Mouse (Mus musculus) right cerebral cortex, postnatal 36 days (tissue): Measurements from ENCODE around the gene Rps19.
"Not testable (repeated sequence)": the region's sequence is repeated elsewhere in the genome, so short reads cannot be mapped to it uniquely, and the experiment has no call there.

Experiments used
- DNase-seq, 2 experiments: peaks; one replicate each; pipeline ENCODE4 v3.0.0; 2022; ENCODE audit warnings: low spot score in 2 of 2, mixed read lengths in 1 of 2

Rps19 gene

DNA sequence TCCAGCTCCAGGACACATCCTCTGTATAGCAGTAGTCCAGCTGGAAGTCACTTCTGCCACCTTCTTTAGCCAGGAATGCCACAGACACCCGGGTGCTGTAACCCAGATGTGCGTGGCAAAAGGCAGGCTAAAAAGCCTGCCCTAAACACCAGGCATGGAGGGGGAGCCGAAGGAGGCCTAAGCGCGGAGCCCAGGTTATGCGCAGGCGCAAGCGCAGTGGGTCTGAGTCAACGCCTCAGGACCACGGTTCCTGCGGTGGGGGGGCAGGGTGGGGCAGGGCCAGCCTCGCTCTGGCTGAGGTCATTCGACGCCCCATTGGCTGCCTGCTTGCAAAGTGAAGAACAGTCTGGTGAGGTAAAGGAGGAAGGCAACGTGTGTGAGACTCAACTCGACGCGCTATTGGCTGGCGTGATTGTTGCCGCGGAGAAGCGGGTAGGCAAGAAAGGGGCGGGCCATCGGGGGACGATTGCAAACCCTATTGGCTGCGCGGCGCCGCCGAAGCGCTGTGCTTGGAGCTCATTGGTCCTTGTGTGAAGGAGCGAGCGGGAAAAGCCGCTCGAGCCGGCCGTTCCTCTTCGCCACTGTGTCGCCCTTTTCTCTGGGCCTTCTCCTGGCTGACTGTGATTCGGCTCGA is 14.5 kb upstream of the Rps19 start, which contains the start of the genes Lypd4 and Dmrtc2:
Gene Lypd4 (minus strand): TSS at position 410 of the 634 bp plus-strand sequence.
Gene Dmrtc2 (plus strand): TSS at position 526 of the 634 bp plus-strand sequence.
- no peak for DNase-seq

- no peak for DNase-seq
These were observed 6.6 kb upstream of the Rps19 start for GRCm38 (mm10) chr7:24877588-24877987.

DNA sequence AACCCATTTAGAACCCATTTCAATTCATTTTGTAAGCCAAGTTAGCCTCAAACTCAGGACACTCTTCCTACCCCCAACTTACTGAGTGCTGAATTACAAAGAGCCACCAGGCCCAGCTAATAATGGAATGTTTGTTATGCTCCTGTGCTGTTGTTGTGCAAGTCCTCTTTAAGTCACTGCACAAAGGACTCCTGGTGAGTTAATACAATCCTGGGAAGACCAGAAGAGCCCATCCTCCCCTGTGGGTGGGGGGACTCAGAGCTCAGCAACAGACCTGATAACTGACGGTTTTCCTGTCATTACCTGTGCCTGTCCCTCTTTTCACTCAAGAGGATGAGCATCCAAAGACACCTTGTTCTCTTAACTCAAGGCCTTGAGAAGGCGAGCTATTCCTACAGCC is 4.6 kb upstream of the Rps19 start:
- no peak for DNase-seq

GRCm38 (mm10) chr7:24882416-24883199 is 1.6 kb upstream of the Rps19 start:
- DNase-seq, result no peak

DNA sequence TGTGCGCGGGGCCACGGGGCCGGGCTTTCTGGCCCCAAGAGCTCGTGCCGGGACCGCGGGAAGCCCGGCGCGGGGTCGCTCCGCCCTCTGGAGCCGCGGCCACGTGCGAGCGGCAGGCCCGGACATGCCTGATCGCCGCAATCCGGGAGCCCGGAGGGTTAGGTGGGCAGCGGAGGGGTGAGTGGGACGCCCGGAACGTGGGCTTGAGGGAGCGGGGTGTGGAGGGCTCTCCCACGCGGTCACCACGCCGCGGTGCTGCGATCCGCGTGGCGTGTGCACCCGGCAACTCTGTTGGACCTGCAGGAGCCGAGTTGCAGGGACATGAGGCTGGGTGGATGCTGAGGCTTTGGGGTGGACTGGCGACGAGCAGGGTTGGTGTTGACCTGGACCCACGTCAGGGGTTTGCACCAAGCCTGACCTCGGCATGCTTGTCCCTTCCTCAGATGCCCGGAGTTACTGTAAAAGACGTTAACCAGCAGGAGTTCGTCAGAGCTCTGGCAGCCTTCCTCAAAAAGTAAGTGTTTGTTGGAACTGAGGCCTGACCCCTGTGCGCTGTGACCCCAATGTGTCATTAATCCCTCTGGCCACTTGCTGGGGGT is 621 bp downstream of the Rps19 start:
- DNase-seq, result no peak

DNA sequence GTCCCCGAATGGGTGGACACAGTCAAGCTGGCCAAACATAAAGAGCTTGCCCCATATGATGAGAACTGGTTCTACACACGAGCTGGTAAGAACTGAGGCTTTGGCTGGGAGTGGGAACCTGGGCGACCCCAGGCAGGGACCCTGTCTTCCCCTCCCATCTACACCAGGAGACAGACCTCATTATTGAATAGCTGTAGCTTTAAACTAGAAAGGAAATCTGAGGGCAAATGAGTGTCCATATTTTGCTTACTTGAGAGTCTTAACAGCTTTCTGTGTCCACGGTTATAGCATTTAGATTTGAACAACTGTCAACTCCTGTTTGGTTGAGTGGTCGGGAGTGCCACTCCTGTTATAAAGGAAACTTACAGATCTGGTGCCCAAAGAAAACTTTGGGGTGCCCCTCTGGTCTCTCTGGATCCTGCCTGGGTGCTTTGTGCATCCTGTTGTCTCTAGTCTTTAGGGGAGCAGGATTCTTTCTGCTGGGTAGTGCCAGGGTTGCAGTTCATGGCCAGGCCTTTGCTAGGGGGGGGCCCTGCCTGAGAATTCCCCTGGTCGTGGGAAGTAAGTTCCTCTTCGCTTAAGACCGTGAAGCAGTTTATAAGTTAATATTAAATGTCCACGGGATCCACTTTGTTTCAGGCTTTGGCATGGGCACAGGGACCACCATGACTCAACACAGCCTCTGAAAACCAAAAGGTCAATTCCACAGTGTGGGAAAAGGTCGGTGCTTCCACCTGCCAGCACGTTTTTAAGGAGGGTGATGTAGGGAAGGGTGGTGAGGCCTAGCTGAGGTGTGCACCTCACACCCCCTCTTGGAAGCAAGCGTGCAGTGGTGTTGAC is 1.5 kb downstream of the Rps19 start:
- no peak for DNase-seq

GRCm38 (mm10) chr7:24886308-24886633 is 2.1 kb downstream of the Rps19 start:
- no peak for DNase-seq

DNA sequence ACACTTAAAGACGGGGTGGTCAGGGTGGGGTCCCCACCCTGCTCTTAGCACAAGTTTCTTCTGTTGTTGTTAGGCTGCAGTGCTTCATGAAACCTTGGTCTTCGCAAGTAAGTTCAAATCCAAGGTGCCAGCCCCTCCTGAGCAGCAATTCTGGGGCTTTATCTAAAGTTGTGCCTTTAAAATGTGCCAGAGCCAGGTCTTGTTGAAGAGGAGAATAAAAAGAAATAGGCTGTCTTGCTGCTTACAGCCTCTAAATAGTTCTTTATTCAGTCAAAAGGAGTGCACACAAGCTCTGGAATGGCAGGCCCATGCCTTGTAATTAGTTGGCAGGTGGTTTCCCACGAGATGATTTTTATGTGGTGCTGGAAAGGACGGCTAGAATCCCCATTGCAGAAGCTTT is 2.9 kb downstream of the Rps19 start:
- DNase-seq, result no peak

- no peak for DNase-seq
These were observed 5.5 kb downstream of the Rps19 start for GRCm38 (mm10) chr7:24889431-24890220.

- peak; percentile 43 to 57 for DNase-seq
These were observed 6.4 kb downstream of the Rps19 start for GRCm38 (mm10) chr7:24890281-24891216.

GRCm38 (mm10) chr7:24891241-24892124 is 7.3 kb downstream of the Rps19 start:
- DNase-seq, result no peak

DNA sequence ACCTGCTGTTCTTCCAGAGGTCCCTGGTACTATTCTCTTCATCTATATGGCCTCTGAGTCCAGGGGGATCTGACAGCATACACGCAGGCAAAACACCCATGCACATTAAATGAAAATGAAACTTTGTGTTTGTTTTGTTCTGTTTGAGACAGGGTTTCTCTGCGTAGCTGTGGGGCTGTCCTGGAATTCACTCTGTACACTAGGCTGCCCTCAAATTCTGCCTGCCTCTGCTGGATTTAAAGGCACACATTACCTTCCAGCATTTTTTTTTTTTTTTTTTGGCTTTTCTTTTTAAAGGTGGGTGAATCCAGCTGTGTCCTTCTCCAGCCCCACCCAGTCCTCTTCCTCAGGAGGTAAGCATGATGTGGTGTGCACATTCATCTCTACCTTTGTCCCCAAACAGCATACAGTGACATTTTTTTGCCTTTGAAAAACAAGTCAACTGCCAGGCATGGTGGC is 8.0 kb downstream of the Rps19 start:
- no peak for DNase-seq

DNA sequence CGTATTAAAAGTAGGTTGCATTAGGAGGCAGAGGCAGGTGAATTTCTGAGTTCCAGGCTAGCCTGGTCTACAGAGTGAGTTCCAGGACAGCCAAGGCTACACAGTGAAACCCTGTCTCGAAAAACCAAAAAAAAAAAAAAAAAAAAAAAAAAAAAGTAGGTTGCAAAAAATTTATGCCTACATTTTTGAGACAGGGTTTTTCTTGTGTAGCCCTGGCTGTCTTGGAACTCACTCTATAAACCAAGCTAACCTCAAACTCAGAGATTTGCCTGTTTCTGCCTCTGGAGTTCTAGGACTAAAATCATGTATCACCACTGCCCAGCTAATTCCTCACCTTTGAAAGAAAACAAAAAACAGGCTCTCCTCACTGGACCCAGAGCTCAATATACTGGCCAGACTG is 11.6 kb downstream of the Rps19 start:
- DNase-seq, result not testable (repeated sequence)

DNA sequence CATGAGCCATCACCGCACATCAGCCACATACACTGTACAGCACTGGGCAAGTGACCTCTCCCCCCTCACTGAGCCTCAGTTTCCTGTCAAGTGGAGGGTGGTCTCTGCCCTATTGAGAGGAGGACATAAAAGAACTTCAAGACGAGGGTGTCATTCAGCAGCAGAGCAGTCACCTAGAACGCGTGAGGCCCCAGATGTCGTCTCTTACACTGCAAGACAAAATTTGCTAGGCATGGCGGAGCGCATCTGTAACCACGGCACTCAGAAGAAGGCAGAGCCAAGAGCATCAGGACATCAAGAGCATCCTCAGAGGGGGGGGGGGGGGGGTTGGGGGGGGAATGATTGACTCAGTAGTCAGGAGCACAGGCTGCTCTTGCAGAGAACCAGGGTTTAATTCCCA is 12.1 kb downstream of the Rps19 start:
- DNase-seq, result no peak

DNA sequence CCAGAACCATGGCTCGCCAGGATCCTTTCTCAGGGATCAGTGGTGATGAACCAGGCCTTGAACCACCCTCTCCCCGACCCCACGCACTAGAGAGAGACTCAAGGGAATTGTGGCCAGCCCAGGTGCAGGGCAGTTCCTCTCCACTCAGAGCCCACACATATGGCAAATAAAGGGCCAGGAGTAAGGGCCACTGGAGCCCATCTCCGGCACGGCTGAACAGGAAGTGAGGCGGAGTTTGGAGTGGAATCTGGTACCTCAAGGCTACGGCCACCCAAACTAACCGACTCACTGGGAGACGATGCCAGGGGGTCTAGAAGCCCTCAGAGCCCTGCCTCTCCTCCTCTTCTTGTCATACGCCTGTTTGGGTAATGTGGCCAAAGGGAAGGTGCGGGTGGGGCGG is 13.1 kb downstream of the Rps19 start, which contains the start of gene Cd79a:
Gene Cd79a (plus strand): TSS at position 158 of the 400 bp plus-strand sequence.
- DNase-seq, result no peak

DNA sequence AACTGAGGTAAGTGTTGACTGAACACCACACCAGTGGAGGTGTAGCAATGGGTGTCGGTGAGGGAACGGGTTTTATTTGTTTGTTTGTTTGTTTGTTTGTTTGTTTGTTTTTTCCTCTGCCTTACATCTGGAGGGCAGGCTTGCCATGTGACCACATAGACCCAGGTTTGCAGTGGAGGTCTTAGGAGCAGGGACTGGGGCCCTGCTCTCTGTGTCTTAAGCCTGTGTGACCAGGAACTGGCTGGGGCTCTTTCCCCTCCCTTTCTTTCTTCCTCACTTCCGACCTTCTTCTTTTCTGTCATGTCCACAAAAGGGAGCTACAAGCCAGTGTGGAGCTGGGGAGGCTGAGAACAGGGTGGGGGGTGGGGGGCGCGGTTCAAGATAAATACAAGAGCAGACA is 13.8 kb downstream of the Rps19 start:
- DNase-seq, result no peak

DNA sequence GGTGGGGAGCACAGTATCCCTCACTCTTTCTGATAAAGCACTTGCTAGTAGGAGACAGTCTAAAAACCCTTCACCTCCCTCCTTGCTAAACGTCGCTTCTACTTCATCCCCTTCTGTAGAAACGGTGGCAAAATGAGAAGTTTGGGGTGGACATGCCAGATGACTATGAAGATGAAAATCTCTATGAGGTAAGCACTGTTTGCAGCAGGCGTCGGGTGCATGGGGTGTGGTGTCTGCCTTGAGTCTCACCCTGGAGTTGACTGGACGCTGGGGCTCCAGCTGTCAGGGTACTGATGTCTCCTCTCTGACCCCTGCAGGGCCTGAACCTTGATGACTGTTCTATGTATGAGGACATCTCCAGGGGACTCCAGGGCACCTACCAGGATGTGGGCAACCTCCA is 16.9 kb downstream of the Rps19 start:
- no peak for DNase-seq

- DNase-seq, result no peak
These were observed 17.7 kb downstream of the Rps19 start for GRCm38 (mm10) chr7:24901842-24902241.

DNA sequence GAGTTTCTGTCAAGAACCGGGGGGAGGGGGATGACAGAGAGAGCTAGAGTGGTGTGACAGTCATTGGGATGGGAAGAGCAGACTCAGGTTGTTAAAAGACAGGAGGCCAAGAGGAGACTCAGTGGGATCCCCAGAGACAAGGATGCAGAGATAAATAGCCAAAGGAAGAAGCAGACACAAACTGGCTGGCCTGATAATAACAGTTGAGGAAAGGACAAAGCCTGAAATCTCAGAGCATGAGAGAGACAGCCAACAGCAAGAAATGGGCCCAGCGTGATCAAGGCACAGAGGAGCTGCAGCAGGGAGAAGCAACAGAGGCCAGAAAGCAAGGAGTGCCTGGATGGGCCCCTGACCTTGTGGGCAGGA is 18.1 kb downstream of the Rps19 start:
- DNase-seq, result no peak
